Mouse (Mus musculus) liver, adult 2 months (tissue): ENCODE data around the gene Stard3.

Experiments used
- CTCF ChIP-seq: fragments of 200-500 bp; IDR thresholded peaks from 2 replicates; pipeline ENCODE4 v1.5.1; 2011; ENCODE audit warnings: low read depth, low read length, control low read depth
- POLR2A ChIP-seq: fragments of 200-500 bp; IDR thresholded peaks from 2 replicates; pipeline ENCODE4 v1.6.1; 2011; ENCODE audit warnings: low read length, control low read depth; ENCODE audit not compliant: insufficient read depth; ENCODE audit errors: extremely low read depth

DNA sequence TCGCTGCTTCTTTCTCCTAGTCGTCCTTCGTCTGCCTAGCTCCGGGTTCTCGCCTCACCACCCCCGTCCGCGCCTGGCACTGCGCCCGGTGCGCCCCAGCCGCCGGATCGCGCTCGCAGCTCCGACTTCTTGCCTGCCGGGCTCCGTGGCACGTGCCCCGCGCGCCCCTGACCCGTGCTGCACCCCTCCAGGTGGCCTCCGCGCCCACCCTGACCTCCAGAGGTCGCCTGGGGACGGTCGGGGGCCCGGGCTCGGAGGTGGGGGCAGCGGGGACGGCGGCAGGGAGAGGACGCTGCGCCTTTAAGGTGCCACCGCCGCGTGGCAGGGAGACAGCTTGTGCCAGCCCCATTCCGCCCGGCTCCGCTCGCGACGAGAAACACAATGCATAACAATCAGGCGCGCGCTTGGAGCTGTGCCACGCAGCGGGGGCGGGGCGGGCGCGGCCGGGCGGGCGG lies 19.6 kb upstream of the Stard3 start:
- no peak for TF ChIP-seq CTCF
- TF ChIP-seq POLR2A: no peak
